Mouse (Mus musculus): ENCODE measurements around the gene Duox1.

Gene Duox1

DNA sequence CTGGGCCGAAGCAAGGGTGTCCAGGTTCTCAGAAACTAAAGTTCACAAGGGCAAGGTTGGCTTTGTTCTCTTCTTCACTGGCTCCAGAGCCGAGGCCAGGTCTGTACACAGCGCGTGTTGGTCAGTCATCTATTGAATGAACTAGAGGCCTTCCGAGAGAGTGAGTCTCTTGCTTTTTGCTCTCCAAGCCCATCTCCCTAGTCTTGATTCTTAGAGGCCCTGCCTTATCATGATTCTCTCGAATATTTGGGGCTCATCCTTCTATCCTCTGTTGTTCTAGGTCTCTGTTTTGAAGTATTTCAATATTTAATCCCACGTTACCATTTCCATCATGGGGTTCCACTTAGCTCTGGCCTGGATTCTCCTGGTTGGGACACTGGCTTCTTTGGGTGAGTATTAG is at the start of gene Duox1:
TSS of gene Duox1 (plus strand) at position 301 of the 400 bp plus-strand sequence.
- no peak for DNase-seq (ENCODE audit: low read depth in 1 of 2, low spot score in 2 of 2)

DNA sequence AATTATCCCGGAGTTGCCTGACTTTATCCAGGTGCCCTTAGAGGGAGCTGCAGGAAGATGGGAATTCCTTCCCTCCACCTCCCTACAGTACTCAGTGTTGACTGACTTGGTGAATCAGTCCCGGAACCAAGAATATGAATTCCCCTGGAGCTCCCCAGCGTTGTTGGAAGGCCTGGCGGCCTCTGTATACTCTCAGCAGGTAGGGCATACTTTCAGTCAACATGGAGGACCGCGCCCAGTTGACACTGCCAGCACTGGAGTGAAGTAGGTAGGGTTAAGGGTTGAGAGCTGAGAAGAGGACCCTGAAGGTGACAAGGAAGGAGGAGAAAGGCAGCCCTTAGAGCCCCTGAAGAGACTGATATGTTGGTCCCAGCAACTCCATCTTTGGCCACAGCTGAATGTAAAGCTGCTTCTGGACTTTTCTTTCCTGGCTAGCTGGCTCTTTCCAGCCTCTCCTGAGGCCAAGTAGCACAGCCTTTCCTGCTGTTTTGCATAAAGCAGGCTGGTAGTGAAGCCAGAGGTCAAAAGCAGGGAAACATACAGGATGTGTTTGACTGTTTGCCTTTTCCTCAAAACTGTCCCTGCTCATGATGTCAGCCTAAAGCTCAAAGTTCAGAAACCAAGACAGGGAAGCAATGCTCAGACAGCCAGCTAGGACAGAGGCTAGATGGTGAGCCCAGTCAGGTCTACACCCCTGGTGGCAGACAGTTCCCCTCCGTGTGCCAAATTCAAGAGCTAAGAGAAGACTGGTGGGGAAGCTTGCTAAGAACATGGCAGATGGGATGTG is 48.9 kb upstream of the Duox1 start:
- DNase-seq (ENCODE audit: low read depth in 1 of 2, low spot score in 2 of 2): no peak

- no peak for DNase-seq (ENCODE audit: low read depth in 1 of 2, low spot score in 2 of 2)
Measured at GRCm38 (mm10) chr2:122278769-122279168, 36.7 kb upstream of the Duox1 start.

- DNase-seq (ENCODE audit: low read depth in 1 of 2, low spot score in 2 of 2): no peak
Measured at GRCm38 (mm10) chr2:122284091-122284490, 31.4 kb upstream of the Duox1 start.

DNA sequence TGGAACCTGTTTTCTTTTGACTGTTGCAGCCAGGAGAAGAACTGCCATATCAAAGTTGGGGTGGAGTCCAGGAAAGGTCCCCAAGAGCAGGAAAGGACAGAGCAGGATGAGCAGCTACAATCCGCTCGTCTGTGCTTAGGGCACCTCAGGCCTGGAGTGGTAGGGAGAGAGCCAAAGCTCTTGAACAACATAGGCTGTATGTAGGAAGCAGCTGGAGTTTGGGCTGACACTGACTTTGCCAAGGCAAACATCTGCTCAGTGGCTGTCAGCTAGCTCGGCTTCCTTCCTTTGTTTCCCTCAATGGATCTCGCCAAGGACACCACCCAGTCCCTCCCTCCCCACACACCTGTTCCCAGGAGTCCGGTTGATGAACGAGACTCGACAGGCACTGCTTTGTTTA is 29.3 kb upstream of the Duox1 start:
- DNase-seq (ENCODE audit: low read depth in 1 of 2, low spot score in 2 of 2): no peak

- no peak for DNase-seq (ENCODE audit: low read depth in 1 of 2, low spot score in 2 of 2)
Measured at GRCm38 (mm10) chr2:122294916-122295315, 20.6 kb upstream of the Duox1 start.

GRCm38 (mm10) chr2:122297271-122298095 is 18.0 kb upstream of the Duox1 start:
- DNase-seq (ENCODE audit: low read depth in 1 of 2, low spot score in 2 of 2): no peak

DNA sequence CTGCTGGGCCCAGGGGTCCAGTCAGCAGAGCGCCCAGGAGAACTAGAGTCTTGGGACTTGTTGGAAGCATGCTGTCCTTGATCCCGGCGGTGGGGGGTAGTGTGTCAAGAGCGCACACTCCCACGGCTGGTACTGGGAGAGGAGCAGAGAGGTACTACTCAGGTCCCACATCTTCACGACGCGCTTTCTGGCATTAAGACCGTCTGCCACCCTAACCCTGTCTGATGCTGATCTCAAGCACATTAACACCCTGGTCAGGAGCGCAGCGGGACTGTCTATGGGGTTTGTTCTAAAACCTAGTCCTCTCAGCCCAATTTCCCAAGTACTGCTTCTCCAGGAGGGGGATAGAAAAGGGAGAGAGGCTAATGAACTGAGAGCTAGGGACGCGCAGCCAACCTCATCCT is 17.4 kb upstream of the Duox1 start, which contains the start of gene Duox2:
TSS of gene Duox2 (minus strand) at position 354 of the 404 bp plus-strand sequence.
- DNase-seq (ENCODE audit: low read depth in 1 of 2, low spot score in 2 of 2): no peak

GRCm38 (mm10) chr2:122298596-122299490 is 16.6 kb upstream of the Duox1 start, which contains the start of gene Duoxa2:
Gene Duoxa2, plus strand, starts transcription at chr2:122298900.
- DNase-seq (ENCODE audit: low read depth in 1 of 2, low spot score in 2 of 2): no peak

DNA sequence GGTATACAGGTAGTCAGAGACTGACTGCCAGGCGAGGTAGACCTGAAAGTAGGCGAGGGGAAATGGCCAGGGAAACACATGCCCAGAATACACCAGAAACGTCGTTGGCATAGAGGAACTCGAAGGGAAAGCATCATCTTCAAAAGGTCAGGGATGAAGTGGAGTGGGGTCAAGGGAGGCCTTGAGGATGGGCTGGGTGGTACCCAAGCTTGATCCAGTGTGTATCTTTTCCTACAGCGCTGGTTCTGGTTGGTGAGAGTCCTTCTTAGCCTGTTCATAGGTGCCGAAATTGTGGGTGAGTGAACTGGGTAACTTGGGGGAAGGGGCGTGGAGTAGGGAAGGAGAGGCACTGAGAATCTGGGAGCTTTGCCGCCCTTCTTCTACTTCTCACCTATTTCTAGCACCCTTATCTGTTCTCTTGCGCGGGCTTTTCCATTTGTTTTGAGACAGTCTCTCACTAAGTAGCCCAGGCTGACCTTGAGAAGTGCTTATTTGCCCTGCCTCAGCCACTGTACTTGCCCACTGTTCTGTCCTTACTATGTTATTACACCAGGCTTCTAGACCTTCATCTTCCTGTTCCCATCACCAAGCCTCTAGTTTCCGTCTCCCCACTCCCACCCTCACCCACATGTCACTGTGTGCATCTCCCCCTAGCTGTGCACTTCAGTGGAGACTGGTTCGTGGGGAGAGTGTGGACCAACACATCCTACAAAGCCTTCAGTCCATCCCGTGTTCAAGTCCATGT is 15.4 kb upstream of the Duox1 start:
- DNase-seq (ENCODE audit: low read depth in 1 of 2, low spot score in 2 of 2): no peak

- DNase-seq (ENCODE audit: low read depth in 1 of 2, low spot score in 2 of 2): no peak
Measured at GRCm38 (mm10) chr2:122300656-122301020, 14.8 kb upstream of the Duox1 start.

DNA sequence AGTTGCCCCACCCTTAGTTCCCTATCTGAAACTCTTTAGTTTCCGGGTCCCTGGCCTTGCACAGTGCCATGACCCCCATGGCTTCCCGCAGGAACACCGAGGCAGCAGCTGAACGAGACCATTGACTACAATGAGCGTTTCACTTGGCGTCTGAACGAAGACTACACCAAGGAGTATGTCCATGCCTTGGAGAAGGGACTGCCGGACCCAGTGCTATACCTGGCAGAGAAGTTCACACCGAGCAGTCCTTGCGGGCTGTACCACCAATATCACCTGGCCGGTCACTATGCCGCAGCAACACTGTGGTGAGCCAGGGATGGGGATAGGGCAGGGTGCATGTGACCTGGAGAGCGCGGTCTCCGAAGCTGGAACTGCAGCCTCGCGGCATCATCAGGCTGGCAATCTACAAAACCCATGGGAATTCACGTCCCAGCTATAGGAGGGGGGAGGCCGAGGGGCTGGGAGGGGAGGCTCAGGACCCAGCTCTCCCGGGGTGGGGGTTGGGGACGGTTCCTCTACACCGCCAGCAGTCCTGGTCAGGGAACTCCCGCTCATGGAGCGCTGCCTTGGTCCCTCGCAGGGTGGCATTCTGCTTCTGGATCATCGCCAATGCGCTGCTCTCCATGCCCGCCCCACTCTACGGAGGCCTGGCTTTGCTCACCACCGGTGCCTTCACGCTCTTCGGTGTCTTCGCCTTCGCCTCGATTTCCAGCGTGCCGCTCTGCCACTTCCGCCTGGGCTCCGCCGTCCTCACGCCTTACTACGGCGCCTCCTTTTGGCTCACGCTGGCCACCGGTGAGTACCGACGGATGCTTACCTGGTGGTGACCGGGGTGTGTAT is 14.2 kb upstream of the Duox1 start:
- DNase-seq (ENCODE audit: low read depth in 1 of 2, low spot score in 2 of 2): no peak

DNA sequence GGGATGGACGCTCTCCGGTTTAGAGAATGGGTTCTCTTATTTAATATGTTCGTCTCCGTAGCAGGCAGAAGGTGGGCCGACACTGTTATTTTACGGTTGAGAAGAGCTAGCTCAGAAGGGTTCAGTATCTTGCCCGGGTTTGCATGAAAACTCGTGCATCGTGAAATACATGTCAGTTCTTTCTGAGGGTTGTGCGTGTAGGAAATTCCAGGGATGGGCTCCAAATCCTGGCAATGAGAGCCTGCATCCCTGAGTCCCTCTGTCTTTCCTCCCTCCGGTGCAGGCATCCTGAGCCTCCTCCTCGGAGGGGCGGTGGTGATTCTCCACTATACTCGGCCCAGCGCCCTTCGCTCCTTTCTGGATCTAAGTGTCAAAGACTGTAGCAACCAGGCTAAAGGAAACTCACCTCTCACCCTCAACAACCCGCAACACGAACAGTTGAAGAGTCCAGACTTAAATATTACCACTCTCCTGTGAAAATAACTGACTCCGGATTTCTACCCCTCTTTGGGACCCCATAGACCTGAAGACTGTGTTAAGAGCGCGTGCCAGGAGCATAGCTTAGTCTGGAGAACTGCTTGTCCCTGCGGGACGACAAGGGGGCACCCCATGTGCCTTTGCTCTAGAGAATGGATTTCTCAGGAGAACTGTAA is 13.4 kb upstream of the Duox1 start:
- no peak for DNase-seq (ENCODE audit: low read depth in 1 of 2, low spot score in 2 of 2)

- peak in 1 of 2 experiments; percentile 42 for DNase-seq (ENCODE audit: low read depth in 1 of 2, low spot score in 2 of 2)
Measured at GRCm38 (mm10) chr2:122302574-122303241, 12.8 kb upstream of the Duox1 start.

GRCm38 (mm10) chr2:122304544-122304943 is 10.9 kb upstream of the Duox1 start:
- no peak for DNase-seq (ENCODE audit: low read depth in 1 of 2, low spot score in 2 of 2)

DNA sequence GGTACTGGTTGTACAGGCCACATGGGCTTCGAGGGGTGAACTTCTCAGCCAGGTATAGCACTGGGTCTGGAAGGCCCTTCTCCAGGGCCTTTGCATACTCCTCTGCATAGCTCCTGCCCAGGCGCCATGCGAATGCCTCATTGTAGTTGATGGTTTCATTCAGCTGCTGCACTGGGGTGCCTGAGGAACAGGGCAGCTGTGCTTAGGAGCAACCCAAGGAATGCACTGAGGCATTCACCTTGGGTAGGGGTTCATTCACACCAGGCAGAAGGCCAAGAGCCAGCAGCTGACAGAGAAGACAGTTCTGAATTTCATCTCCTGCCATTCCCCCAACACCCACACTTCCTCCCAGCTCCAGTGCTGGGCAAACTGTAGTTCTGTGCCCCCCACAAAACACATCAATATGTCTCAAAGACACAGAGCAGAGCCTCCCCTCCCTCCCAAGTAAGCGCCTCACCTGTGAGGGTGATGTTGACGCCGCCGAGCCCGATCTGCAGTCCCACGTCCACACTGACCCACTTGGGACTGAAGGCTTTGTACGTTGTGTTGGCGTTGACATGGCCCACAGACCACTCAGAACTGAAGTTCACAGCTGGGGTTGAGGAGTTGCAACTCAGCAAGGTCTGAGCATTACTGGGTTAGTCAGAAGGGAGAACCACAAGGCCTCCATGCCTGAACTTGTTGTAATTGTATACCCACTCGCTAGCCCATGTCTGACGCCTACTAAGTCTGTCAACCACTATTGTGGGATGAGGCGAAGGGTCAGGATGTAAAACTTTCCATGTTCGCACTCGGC is 10.2 kb upstream of the Duox1 start:
- no peak for DNase-seq (ENCODE audit: low read depth in 1 of 2, low spot score in 2 of 2)

- no peak for DNase-seq (ENCODE audit: low read depth in 1 of 2, low spot score in 2 of 2)
Measured at GRCm38 (mm10) chr2:122306184-122306583, 9.3 kb upstream of the Duox1 start.

GRCm38 (mm10) chr2:122309647-122310046 is 5.8 kb upstream of the Duox1 start:
- DNase-seq (ENCODE audit: low read depth in 1 of 2, low spot score in 2 of 2): no peak
